19 mouse cellular contexts compared by ENCODE assay signal in the genomic region with DNA sequence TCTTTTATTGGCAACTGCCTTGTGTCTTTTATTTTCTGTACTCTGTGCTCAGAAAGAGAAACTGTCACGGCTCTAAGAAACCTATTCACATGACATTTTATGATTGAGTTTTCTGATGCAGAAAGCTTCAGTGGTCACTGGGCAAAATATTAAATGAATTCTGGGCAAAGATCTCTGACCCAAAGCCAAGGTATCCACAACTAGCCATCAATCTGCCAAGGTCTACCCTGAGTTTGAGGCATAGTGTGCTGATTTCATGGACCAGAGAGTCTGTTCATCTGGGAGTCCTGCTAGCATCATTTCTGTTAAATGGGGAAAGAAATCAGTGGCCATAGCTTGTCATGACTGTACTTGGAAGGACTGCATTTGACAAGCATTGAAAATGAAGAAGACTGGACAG.
DNase-seq lines count a peak whose midpoint lies in the region; ATAC-seq lines count a peak whose summit lies in the region.
"Had no signal": no experiment of that assay in that cellular context is flagged by ENCODE, and none has a peak within 500 bp of the region (broad histone marks: within the 10 kb centered on the region; RNA-seq: fewer than 3 reads in every experiment).

No protein-coding gene starts in this region.

- no peak overlapping the region for H3K4me3 ChIP-seq in kidney, embryonic 15.5 days (replicated peaks)
- H3K4me3 ChIP-seq: embryonic facial prominence, embryonic 10.5 days; embryonic facial prominence, embryonic 12.5 days; forebrain, embryonic 13.5 days; forebrain, embryonic 15.5 days had no signal

- 91% methylated on average over 1 of the region's 1 CpGs for WGBS in kidney, embryonic 15.5 days

- no peak for ATAC-seq in kidney, embryonic 15.5 days (replicated peaks; ENCODE audit: low FRiP score)
- ATAC-seq in megakaryocyte, adult 5-6 weeks (ENCODE audit: poor library complexity, severe bottlenecking) = no peak
- ATAC-seq: activated CD4-positive, CD25-positive, alpha-beta regulatory T cell, adult 4 months; forebrain, embryonic 13.5 days; forebrain, embryonic 15.5 days; forebrain, postnatal 0 days; Patski had no signal

- H3K27ac ChIP-seq in kidney, embryonic 15.5 days = no peak overlapping the region
- H3K27ac ChIP-seq: embryonic facial prominence, embryonic 10.5 days; embryonic facial prominence, embryonic 12.5 days; forebrain, embryonic 13.5 days; forebrain, embryonic 15.5 days had no signal

- no peaks in the 10 kb centered on the region for H3K9me3 ChIP-seq in kidney, embryonic 15.5 days (replicated peaks)
- H3K9me3 ChIP-seq: embryonic facial prominence, embryonic 10.5 days; embryonic facial prominence, embryonic 12.5 days; forebrain, embryonic 13.5 days; forebrain, embryonic 15.5 days had no signal

- no peak overlapping the region for H3K9ac ChIP-seq in kidney, embryonic 15.5 days
- H3K9ac ChIP-seq: embryonic facial prominence, embryonic 12.5 days; forebrain, embryonic 13.5 days; forebrain, embryonic 15.5 days; forebrain, postnatal 0 days had no signal

- no peaks in the 10 kb centered on the region for H3K4me1 ChIP-seq in kidney, embryonic 15.5 days
- H3K4me1 ChIP-seq: embryonic facial prominence, embryonic 10.5 days; embryonic facial prominence, embryonic 12.5 days; forebrain, embryonic 13.5 days; forebrain, embryonic 15.5 days had no signal

- H3K36me3 ChIP-seq in kidney, embryonic 15.5 days = no peaks in the 10 kb centered on the region
- H3K36me3 ChIP-seq: embryonic facial prominence, embryonic 10.5 days; embryonic facial prominence, embryonic 12.5 days; forebrain, embryonic 15.5 days had no signal

- H3K27me3 ChIP-seq in kidney, embryonic 15.5 days = no peaks in the 10 kb centered on the region
- H3K27me3 ChIP-seq: embryonic facial prominence, embryonic 12.5 days; forebrain, embryonic 13.5 days; forebrain, embryonic 15.5 days; Patski had no signal

- no peak overlapping the region for H3K4me2 ChIP-seq in kidney, embryonic 15.5 days
- H3K4me2 ChIP-seq: embryonic facial prominence, embryonic 12.5 days; forebrain, embryonic 13.5 days; forebrain, embryonic 15.5 days had no signal

- DNase-seq in cerebellum, postnatal 14 days = peak; percentile 37 to 59
- DNase-seq in cerebellum, postnatal 25 days = no peak
- peak; percentile 7 for DNase-seq in kidney, adult 9 months
- DNase-seq in Muller cell, postnatal 12 days (ENCODE audit: inconsistent ontology term) = peak; percentile 3
- DNase-seq: adrenal gland, adult 8-10 months; adrenal gland, postnatal 14 days; adrenal gland, postnatal 36 days; cerebellum, adult 11-12 months; cerebellum, adult 2 months; cerebellum, adult 9-11 months; forebrain, postnatal 0 days had no signal

Comparison
In these comparisons a context has a peak if more than half of its experiments do, and no peak if none do; other contexts are left out.
1. DNase-seq: peak in cerebellum, postnatal 14 days (2 of 2), kidney, adult 9 months (single experiment) and Muller cell, postnatal 12 days (single experiment); none in cerebellum, postnatal 25 days (0 of 2).